Mouse (Mus musculus) adrenal gland, postnatal 10 days (tissue): ENCODE measurements at regions not wholly inside any gene's neighbourhood (a gene's known extent, or its start where the extent isn't known, plus 50 kb on each side); places are given as distances from the start of the nearest gene placed in this dataset.

Experiments
- DNase-seq: peaks from one replicate; pipeline ENCODE4 v3.0.0; 2021; ENCODE audit warnings: mixed read lengths

DNA sequence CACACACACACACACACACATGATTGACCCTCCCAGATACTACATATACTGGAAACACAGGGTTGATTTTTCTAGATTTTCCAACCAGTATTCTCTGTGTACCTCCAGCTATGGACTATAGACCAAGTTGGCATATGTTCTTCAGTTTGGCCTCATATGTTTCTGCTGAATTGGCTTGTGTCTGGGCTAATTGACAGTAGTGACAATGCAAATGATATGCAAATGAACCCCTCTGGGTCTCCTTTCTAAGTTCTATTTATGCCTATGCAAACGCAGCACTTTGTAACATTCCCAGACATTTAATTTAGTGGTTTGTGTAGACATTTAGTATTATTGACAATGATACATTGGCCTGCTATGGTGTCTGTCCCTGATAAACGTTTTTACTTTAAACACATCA is 582.0 kb upstream of the Negr1 start:
- no peak for DNase-seq

GRCm38 (mm10) chr3:155994044-155994443 is 567.5 kb upstream of the Negr1 start:
- DNase-seq: no peak

GRCm38 (mm10) chr3:156017676-156018230 is 543.8 kb upstream of the Negr1 start:
- no peak for DNase-seq

DNA sequence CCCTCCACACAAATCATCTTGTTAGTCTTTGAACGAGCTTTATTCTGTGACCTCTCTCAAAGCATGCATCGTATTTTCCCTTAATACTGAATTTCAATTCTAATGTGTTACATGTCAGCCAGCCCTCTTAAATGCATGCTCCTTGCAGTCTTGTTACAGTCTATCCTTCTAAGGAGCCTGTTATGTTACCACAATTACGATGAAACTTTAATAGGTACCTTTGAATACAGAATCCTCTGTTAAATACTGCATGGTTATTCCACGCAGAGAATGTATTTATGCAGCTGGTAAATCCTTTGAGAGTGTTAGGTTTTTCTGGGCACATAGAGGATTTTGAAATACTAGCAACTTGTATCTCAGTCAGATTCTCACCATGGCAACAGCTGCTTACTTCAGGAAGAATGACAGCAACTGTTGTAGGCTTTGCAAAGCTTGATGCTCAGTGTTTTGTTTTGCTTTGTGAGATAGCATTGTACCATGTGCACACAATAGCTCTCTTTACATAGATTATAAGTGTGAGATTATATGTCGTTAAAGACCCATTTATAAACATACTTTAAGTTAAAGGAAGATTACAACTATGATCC is 532.9 kb upstream of the Negr1 start:
- DNase-seq: no peak

DNA sequence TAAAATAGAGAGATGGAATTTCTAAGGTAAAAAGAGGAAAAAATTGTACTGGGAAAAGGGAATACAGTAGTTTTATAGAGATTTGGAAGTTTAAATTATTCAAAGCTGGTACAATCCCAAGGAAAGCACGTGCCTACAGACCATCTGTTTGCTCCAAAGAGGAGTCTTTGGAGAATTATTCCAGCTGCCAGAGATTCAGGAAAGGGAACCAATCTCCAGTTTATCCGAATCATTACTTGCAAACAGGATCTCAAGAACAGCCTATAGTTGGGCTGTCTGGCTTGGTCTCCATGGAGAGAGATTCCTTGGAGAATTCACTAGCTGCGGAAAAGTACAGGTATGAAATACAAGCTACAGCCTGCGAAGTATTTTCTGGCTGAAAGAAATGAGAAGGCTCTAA is 491.3 kb upstream of the Negr1 start:
- DNase-seq: no peak

DNA sequence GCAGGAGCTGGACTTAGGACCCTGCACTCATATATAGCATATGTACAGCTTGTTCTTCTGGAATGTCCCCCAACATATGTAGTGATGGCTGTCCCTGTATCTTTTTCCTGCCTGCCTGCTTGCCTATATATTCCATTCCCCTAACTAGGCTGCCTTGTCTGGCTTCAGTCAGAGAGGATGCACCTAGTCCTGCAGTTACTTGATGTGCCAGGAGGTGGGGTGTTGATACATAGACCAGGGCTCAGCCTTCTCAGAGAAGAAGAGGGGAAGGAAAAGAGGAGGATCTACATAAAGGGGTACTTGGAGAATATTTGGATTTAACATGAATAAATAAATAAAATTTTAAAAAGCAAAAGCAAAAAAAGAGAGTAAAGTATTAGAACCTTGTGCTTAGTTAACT is 479.3 kb upstream of the Negr1 start:
- peak; percentile 4 for DNase-seq

DNA sequence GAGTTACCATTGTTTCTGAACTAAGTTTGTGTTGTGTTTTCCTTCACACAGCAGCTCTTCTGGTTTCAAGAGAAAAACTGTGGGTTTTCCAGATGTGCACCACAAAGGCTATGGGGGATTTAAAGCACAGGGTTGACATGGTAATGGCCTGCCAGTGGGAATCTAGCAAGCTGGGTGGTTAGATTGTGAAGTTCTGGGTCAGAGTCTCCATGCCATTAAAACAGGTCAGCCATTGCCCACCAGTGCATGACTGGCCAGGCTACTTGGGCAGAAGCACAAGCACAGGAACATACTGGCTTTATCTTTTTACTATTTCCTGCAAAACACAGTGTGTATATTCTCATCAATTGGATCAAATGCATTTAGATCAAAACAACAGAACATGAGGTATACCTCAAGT is 467.9 kb upstream of the Negr1 start:
- DNase-seq: no peak

GRCm38 (mm10) chr3:156094990-156095389 is 466.6 kb upstream of the Negr1 start:
- DNase-seq: no peak

- no peak for DNase-seq
Measured at GRCm38 (mm10) chr3:156105788-156106187, 455.8 kb upstream of the Negr1 start.

DNA sequence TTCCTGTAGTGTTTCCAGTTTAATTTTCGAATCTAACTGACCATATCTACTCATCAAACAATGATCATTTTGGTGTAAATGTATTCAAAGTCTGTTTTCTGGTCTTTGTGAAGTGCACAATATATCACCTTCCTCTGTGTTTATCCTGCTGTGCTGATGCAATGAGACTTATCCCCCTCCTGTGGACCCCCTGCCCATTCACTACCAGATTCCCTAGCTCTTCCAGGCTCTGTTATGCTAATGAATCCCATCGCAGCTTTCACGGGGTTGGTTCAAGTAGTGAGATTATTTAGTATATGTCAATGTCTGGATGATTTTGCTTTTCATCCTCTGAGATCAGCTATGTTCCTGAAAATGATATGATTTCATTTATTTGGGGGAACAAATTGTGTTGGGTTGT is 441.3 kb upstream of the Negr1 start:
- DNase-seq: no peak

- DNase-seq: no peak
Measured at GRCm38 (mm10) chr3:156131598-156131997, 430.0 kb upstream of the Negr1 start.

GRCm38 (mm10) chr3:156141355-156141754 is 420.2 kb upstream of the Negr1 start:
- no peak for DNase-seq

DNA sequence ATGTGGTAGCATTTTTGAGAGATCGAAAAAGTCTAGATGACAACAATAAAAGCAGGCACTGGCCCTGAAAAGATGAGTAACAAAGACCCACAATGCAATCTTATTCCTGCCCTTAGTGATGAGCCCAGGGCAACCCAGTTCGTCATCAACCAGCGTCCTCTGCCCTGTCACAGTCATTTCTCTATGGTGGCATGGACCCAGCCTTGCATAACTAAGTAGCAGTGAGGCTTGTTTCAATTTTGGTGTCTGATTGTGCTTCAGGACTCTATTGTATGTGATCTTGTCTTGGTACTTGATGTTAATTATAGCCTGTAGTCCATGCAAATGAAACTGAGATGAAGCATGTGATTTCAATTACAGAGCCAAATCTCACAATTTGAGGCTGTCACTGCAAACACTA is 412.3 kb upstream of the Negr1 start:
- no peak for DNase-seq

- DNase-seq: no peak
Measured at GRCm38 (mm10) chr3:156170076-156170475, 391.5 kb upstream of the Negr1 start.

GRCm38 (mm10) chr3:156198688-156199087 is 362.9 kb upstream of the Negr1 start:
- DNase-seq: no peak

DNA sequence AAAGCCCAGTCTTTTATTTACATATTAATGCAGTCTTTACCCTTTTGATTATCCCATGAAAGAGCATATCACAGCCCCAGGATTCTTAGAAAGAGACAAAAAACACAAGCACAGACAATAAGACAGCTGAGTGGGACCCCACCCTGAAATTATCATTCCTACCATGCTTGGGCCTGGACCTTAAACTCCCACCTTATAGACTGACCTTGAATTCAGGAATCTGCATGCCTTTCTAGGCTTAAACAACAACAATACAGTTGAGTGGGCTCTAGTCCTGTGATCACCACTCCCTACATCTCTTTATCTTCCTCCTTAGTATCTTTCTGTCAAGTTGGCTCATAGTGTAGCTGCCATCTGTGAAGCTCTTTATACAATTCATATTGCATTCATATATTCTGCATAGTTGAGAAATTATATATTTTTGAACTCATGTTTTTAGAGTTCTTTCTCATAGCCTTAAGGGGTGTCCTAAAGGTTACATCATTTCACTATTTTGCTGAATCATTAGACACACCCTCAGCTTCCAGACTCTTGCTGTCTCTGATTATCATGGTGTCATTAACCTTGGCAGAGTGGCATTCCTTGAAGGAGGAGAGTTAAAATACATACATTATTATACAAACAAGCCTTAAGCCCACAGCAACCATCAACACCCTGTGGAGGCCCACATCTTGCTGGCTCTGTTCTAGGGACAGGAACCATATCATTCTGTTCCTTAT is 361.7 kb upstream of the Negr1 start:
- no peak for DNase-seq

GRCm38 (mm10) chr3:156205246-156205645 is 356.3 kb upstream of the Negr1 start:
- DNase-seq: no peak

GRCm38 (mm10) chr3:156208420-156208819 is 353.2 kb upstream of the Negr1 start:
- DNase-seq: no peak

- no peak for DNase-seq
Measured at GRCm38 (mm10) chr3:156210827-156211226, 350.8 kb upstream of the Negr1 start.

GRCm38 (mm10) chr3:156214823-156215222 is 346.8 kb upstream of the Negr1 start:
- DNase-seq: no peak

DNA sequence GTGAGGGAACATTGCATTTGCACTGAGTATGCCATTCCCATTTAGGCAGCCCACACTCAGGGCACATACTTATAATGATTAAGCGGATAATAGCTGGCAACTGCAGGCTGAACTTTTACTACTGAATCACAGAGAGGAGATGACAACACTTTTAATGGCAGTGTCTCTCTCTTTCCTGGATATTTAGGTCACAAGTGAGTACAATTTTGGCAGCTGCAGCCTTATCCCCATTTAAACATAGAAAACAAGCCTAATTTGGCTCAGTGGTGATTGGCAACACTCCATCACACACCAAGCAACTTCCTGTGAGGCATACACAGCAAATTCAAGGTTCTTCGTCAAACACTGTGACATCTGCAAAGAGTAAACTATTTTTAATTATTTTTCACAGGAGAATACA is 329.5 kb upstream of the Negr1 start:
- no peak for DNase-seq

- DNase-seq: no peak
Measured at GRCm38 (mm10) chr3:156235955-156236354, 325.6 kb upstream of the Negr1 start.

DNA sequence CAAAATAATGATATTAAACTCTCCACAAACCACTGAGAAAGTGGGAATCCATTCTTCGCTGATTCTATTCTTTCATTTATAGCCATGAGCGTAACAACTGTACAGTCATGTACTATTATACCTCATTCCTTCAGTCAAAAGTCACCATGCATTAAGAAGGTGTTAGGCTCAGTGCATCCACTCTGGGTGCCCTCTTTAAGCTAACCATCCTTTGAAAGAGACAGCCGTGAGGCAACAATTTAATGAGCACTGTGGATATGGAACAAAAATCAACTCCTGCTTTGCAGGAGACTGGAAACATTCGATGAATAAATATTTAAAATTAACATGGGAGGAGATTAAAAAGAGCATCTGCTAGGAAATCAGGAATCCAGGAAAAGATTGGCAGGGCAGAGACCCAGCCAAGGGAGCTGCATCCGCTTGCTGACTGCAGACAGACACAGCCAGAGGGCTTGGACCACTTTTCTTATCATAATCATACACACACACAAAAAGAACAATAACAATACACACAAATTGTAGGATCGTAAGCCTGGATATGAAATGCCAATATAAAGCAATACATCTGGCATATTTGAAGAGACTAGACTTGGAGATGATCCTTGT is 309.2 kb upstream of the Negr1 start:
- no peak for DNase-seq
